Mouse (Mus musculus) MEL (cell line): ENCODE measurements at regions not wholly inside any gene's neighbourhood (a gene's known extent, or its start where the extent isn't known, plus 50 kb on each side); places are given as distances from the start of the nearest gene placed in this dataset.

Source experiments
- CTCF ChIP-seq, 3 experiments: IDR thresholded peaks in 2 of 3; conservative IDR thresholded peaks in 1 of 3; 2 replicates each; pipeline ENCODE4 v1.5.1; 2011 to 2012; ENCODE audit warnings: low read length in 3 of 3, low read depth in 2 of 3, mild to moderate bottlenecking in 2 of 3, improper control_type of control experiment in 1 of 3, inconsistent platforms in 1 of 3, mixed read lengths in 1 of 3, moderate library complexity in 1 of 3; ENCODE audit not compliant: control insufficient read depth in 1 of 3, insufficient read depth in 1 of 3, poor library complexity in 1 of 3, severe bottlenecking in 1 of 3
- ELF1 ChIP-seq: IDR thresholded peaks from 2 replicates; pipeline ENCODE4 v1.6.1; 2014; ENCODE audit warnings: low read depth, mild to moderate bottlenecking, inconsistent platforms, low read length, improper control_type of control experiment, moderate library complexity
- EP300 ChIP-seq, 2 experiments: IDR thresholded peaks; 2 replicates each; pipeline ENCODE4 v1.6.1; 2011; ENCODE audit warnings: improper control_type of control experiment in 2 of 2, low read length in 2 of 2, low read depth in 1 of 2, mild to moderate bottlenecking in 1 of 2
- GATA1 ChIP-seq: IDR thresholded peaks from 2 replicates; pipeline ENCODE4 v1.6.1; 2011; ENCODE audit warnings: low read depth, low read length, improper control_type of control experiment
- KAT2A ChIP-seq: conservative IDR thresholded peaks from 2 replicates; pipeline ENCODE4 v1.6.1; 2012; ENCODE audit warnings: low read depth, low read length, improper control_type of control experiment, inconsistent platforms
- MAX ChIP-seq: IDR thresholded peaks from 2 replicates; pipeline ENCODE4 v1.6.1; 2011; ENCODE audit warnings: low read length, improper control_type of control experiment
- MXI1 ChIP-seq: IDR thresholded peaks from 2 replicates; pipeline ENCODE4 v1.6.1; 2011; ENCODE audit warnings: mild to moderate bottlenecking, low read depth, low read length, improper control_type of control experiment
- NRF1 ChIP-seq: IDR thresholded peaks from 2 replicates; pipeline ENCODE4 v1.6.1; 2014; ENCODE audit warnings: low read depth, mild to moderate bottlenecking, inconsistent platforms, low read length, improper control_type of control experiment, moderate library complexity; ENCODE audit not compliant: poor library complexity, insufficient read depth, severe bottlenecking
- POLR2A ChIP-seq, 2 experiments: IDR thresholded peaks; 2 replicates each; pipeline ENCODE4 v1.6.1; 2011 to 2012; ENCODE audit warnings: low read length in 2 of 2, mild to moderate bottlenecking in 2 of 2, control low read depth in 1 of 2, improper control_type of control experiment in 1 of 2, low read depth in 1 of 2, moderate library complexity in 1 of 2; ENCODE audit not compliant: control insufficient read depth in 1 of 2, insufficient read depth in 1 of 2, poor library complexity in 1 of 2
- POLR2AphosphoS2 ChIP-seq: IDR thresholded peaks from 2 replicates; pipeline ENCODE4 v1.6.1; 2011; ENCODE audit warnings: low read length, improper control_type of control experiment
- ZKSCAN1 ChIP-seq: IDR thresholded peaks from 2 replicates; pipeline ENCODE4 v1.6.1; 2012; ENCODE audit warnings: low read depth, mild to moderate bottlenecking, inconsistent platforms, low read length, improper control_type of control experiment, moderate library complexity

- TF ChIP-seq MXI1: no peak
- no peak for TF ChIP-seq GATA1
- TF ChIP-seq MAX: no peak
- TF ChIP-seq NRF1: no peak
- no peak for TF ChIP-seq CTCF (IDR thresholded peaks at IDR 0.05 in 2 of 3, conservative IDR thresholded peaks at IDR 0.05 in 1 of 3; ENCODE audit: control insufficient read depth in 1 of 3, insufficient read depth in 1 of 3, low read depth in 2 of 3, low read length in 3 of 3, poor library complexity in 1 of 3, severe bottlenecking in 1 of 3)
- no peak for TF ChIP-seq ELF1
- TF ChIP-seq ZKSCAN1: no peak
- no peak for TF ChIP-seq POLR2A (IDR thresholded peaks at IDR 0.05; ENCODE audit: control insufficient read depth in 1 of 2, insufficient read depth in 1 of 2, low read depth in 1 of 2, low read length in 2 of 2, poor library complexity in 1 of 2)
- no peak for TF ChIP-seq POLR2AphosphoS2
- TF ChIP-seq KAT2A: no peak
- TF ChIP-seq EP300 (IDR thresholded peaks at IDR 0.05; ENCODE audit: low read depth in 1 of 2, low read length in 2 of 2): no peak
Measured at GRCm38 (mm10) chr11:18493981-18494380, 524.8 kb downstream of the Meis1 start.
